Mouse (Mus musculus) neural tube, embryonic 14.5 days (tissue): Measurements from ENCODE around the gene Rere. TPM values are rescaled to one million over a fixed set of nuclear protein-coding genes. Genes with fewer than 3 reads are reported as not detected.

Source experiments
- ATAC-seq: fragments of 200-750 bp; cut with Nextera tagmentation; 2 replicates; pipeline ENCODE4 v1.8.0; 2017; ENCODE audit warnings: low read depth, mild to moderate bottlenecking, moderate TSS enrichment, moderate library complexity
- H3K27ac ChIP-seq: fragments of 300-500 bp; sonication (generic); 2 replicates; pipeline ENCODE4 v1.5.1; 2014; ENCODE audit warnings: low read depth, mild to moderate bottlenecking, control low read depth, low read length, moderate library complexity, mixed read lengths
- H3K27me3 ChIP-seq: fragments of 300-500 bp; sonication (generic); 2 replicates; pipeline ENCODE4 v1.6.1; 2014; ENCODE audit warnings: low read length; ENCODE audit not compliant: control insufficient read depth, insufficient read depth
- H3K36me3 ChIP-seq: fragments of 300-500 bp; sonication (generic); 2 replicates; pipeline ENCODE4 v1.6.1; 2014; ENCODE audit warnings: low read length, mixed read lengths; ENCODE audit not compliant: control insufficient read depth, insufficient read depth
- H3K4me1 ChIP-seq: fragments of 300-500 bp; sonication (generic); 2 replicates; pipeline ENCODE4 v1.6.1; 2014; ENCODE audit warnings: low read length; ENCODE audit not compliant: control insufficient read depth, insufficient read depth
- H3K4me2 ChIP-seq: fragments of 300-500 bp; sonication (generic); 2 replicates; pipeline ENCODE4 v1.6.1; 2014; ENCODE audit warnings: mild to moderate bottlenecking, low read depth, low read length, control low read depth
- H3K4me3 ChIP-seq: fragments of 300-500 bp; sonication (generic); 2 replicates; pipeline ENCODE4 v1.5.1; 2014; ENCODE audit warnings: low read depth, low read length, control low read depth, mixed read lengths
- H3K9ac ChIP-seq: fragments of 300-500 bp; sonication (generic); replicated peaks from 2 replicates; pipeline ENCODE4 v1.6.1; 2014; ENCODE audit warnings: low read depth, mild to moderate bottlenecking, control low read depth, low read length, mixed read lengths
- H3K9me3 ChIP-seq: fragments of 300-500 bp; sonication (generic); 2 replicates; pipeline ENCODE4 v1.6.1; 2016; ENCODE audit warnings: low read length; ENCODE audit not compliant: control insufficient read depth
- WGBS: fragments of 180-500 bp; shearing (Covaris S2); extraction: QIAGEN DNeasy Blood & Tissue Kit; methylation state at CpG from one replicate; pipeline ENCODE4 v1.1.7; 2014; 5-methylcytosine and 5-hydroxymethylcytosine counted together
- polyA plus RNA-seq: library from polyadenylated mRNA; unstranded; fragments of >200 nt; fragmentation: Nextera tagmentation; extraction: Ambion mirVana; gene quantifications from 2 replicates; pipeline ENCODE4 v1.2.1, GENCODE M21; 2014

The Rere gene
- polyA plus RNA-seq, 1 experiment from 2014 or later: 50.7 TPM

GRCm38 (mm10) chr4:150526269-150526668 is 244.8 kb downstream of the Rere start:
- Histone ChIP-seq H3K36me3 (0 out of 2 replicates have a peak, but pooled peaks cover 5% of the 10 kb centered on the region), H3K27ac (no peak overlapping the region; the same call in 1 of the 2 replicates), H3K4me3 (no peak overlapping the region), H3K4me1 (peaks cover 11% of the 10 kb centered on the region; the same call in 1 of the 2 replicates), H3K9me3 (no peaks in the 10 kb centered on the region), H3K4me2 (no peak overlapping the region), H3K27me3 (no peaks in the 10 kb centered on the region), H3K9ac (no peak overlapping the region)
- 0 out of 2 replicates have a peak, but pooled peaks have one; percentile 19 for ATAC-seq
- WGBS: 40% methylated on average over 1 of the region's 1 CpGs

GRCm38 (mm10) chr4:150528426-150528825 is 247.0 kb downstream of the Rere start:
- H3K27ac ChIP-seq: no peak overlapping the region
- 86% methylated on average over 1 of the region's 1 CpGs for WGBS
- H3K4me1 ChIP-seq: peaks cover 16% of the 10 kb centered on the region; the same call in 1 of the 2 replicates
- ATAC-seq: no peak
- no peaks in the 10 kb centered on the region for H3K27me3 ChIP-seq
- no peaks in the 10 kb centered on the region for H3K9me3 ChIP-seq
- H3K36me3 ChIP-seq: 0 out of 2 replicates have a peak, but pooled peaks cover 5% of the 10 kb centered on the region
- H3K4me2 ChIP-seq: no peak overlapping the region
- H3K9ac ChIP-seq: no peak overlapping the region
- H3K4me3 ChIP-seq: no peak overlapping the region

GRCm38 (mm10) chr4:150528846-150529245 is 247.4 kb downstream of the Rere start:
- Histone ChIP-seq H3K4me2 (no peak overlapping the region), H3K27me3 (no peaks in the 10 kb centered on the region), H3K9me3 (no peaks in the 10 kb centered on the region), H3K36me3 (0 out of 2 replicates have a peak, but pooled peaks cover 5% of the 10 kb centered on the region), H3K9ac (no peak overlapping the region), H3K4me1 (peaks cover 16% of the 10 kb centered on the region; the same call in 1 of the 2 replicates), H3K27ac (no peak overlapping the region), H3K4me3 (no peak overlapping the region)
- no peak for ATAC-seq
- 89% methylated on average over 5 of the region's 5 CpGs for WGBS

GRCm38 (mm10) chr4:150531869-150532268 is 250.4 kb downstream of the Rere start:
- H3K4me3 ChIP-seq: no peak overlapping the region
- H3K36me3 ChIP-seq: peaks cover 18% of the 10 kb centered on the region
- H3K27me3 ChIP-seq: no peaks in the 10 kb centered on the region
- no peaks in the 10 kb centered on the region for H3K9me3 ChIP-seq
- H3K4me2 ChIP-seq: no peak overlapping the region
- peaks cover 8% of the 10 kb centered on the region; the same call in 1 of the 2 replicates for H3K4me1 ChIP-seq
- H3K9ac ChIP-seq: no peak overlapping the region
- WGBS: 68% methylated on average over 7 of the region's 7 CpGs
- H3K27ac ChIP-seq: peak overlapping the region; percentile 22; the same call in 1 of the 2 replicates
- ATAC-seq: peak; percentile 41; the same call in 1 of the 2 replicates

GRCm38 (mm10) chr4:150536821-150537510 is 255.5 kb downstream of the Rere start:
- peaks cover 13% of the 10 kb centered on the region for H3K36me3 ChIP-seq
- no peak overlapping the region for H3K4me2 ChIP-seq
- no peak overlapping the region for H3K4me3 ChIP-seq
- WGBS: 85% methylated on average over 3 of the region's 3 CpGs
- H3K9ac ChIP-seq: no peak overlapping the region
- peak overlapping the region; percentile 39; the same call in 1 of the 2 replicates for H3K27ac ChIP-seq
- H3K27me3 ChIP-seq: no peaks in the 10 kb centered on the region
- H3K9me3 ChIP-seq: no peaks in the 10 kb centered on the region
- H3K4me1 ChIP-seq: peaks cover 7% of the 10 kb centered on the region; the same call in 1 of the 2 replicates
- no peak for ATAC-seq

- Histone ChIP-seq H3K4me2 (no peak overlapping the region), H3K4me3 (no peak overlapping the region), H3K27me3 (no peaks in the 10 kb centered on the region), H3K4me1 (peaks cover 8% of the 10 kb centered on the region; the same call in 1 of the 2 replicates), H3K9ac (no peak overlapping the region), H3K9me3 (no peaks in the 10 kb centered on the region), H3K27ac (peak overlapping the region; percentile 45; the same call in 1 of the 2 replicates), H3K36me3 (peaks cover 10% of the 10 kb centered on the region)
- ATAC-seq: peak; percentile 92
- 46% methylated on average over 1 of the region's 1 CpGs for WGBS
These were observed 258.4 kb downstream of the Rere start for GRCm38 (mm10) chr4:150539846-150540245.

- H3K4me1 ChIP-seq: peaks cover 8% of the 10 kb centered on the region; the same call in 1 of the 2 replicates
- 27% methylated on average over 5 of the region's 5 CpGs for whole genome bisulfite sequencing
- no peak overlapping the region for H3K9ac ChIP-seq
- H3K27me3 ChIP-seq: no peaks in the 10 kb centered on the region
- peaks cover 3% of the 10 kb centered on the region for H3K36me3 ChIP-seq
- no peak for ATAC-seq
- H3K4me3 ChIP-seq: no peak overlapping the region
- H3K9me3 ChIP-seq: no peaks in the 10 kb centered on the region
- no peak overlapping the region for H3K27ac ChIP-seq
- H3K4me2 ChIP-seq: no peak overlapping the region
These were observed 259.1 kb downstream of the Rere start for GRCm38 (mm10) chr4:150540392-150541094.

- no peak overlapping the region for H3K27ac ChIP-seq
- no peaks in the 10 kb centered on the region for H3K9me3 ChIP-seq
- no peak overlapping the region for H3K9ac ChIP-seq
- H3K4me1 ChIP-seq: peaks cover 8% of the 10 kb centered on the region; the same call in 1 of the 2 replicates
- 82% methylated on average over 7 of the region's 7 CpGs for WGBS
- no peak for ATAC-seq
- H3K4me3 ChIP-seq: no peak overlapping the region
- 0 out of 2 replicates have a peak, but pooled peaks cover 3% of the 10 kb centered on the region for H3K36me3 ChIP-seq
- H3K4me2 ChIP-seq: no peak overlapping the region
- no peaks in the 10 kb centered on the region for H3K27me3 ChIP-seq
These were observed 262.8 kb downstream of the Rere start for GRCm38 (mm10) chr4:150544231-150544630.
